Mouse (Mus musculus): ENCODE measurements around the gene Ctc1. TPM values are rescaled to one million over a fixed set of nuclear protein-coding genes. Genes with fewer than 3 reads are reported as not detected.
A peak's percentile ranks its signal among the peaks of the same experiment; 100 is the strongest.

Ctc1 gene
- polyA plus RNA-seq, 1 experiment, result 11.8 TPM

DNA sequence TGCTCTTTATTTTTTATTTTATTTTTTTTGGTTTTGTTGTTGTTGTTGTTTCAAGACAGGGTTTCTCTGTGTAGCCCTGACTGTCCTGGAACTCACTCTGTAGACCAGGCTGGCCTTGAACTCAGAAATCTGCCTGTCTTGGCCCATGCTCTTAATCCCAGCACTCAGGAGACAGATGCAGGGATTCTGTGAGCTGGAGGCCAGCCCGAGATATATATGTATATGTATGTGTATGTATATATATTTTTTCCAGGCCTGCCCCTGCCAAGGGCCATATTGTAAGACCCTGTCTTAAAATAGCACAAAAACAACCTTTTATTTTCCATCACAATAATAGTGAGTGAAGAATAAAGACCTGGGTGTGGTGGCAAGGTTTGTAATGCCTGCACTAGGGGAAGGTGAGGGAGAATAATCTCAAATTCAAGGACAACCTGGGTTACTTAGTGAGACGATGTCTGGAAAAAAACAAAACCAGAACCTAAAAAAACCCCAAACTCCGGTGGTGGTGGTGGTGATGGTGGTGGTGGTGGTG lies 49.7 kb downstream of the Ctc1 start:
- peaks cover 18% of the 10 kb centered on the region for H3K4me1 ChIP-seq (ENCODE audit: control insufficient read depth, insufficient read depth, insufficient read length, low read length)
- H3K27ac ChIP-seq (replicated peaks; ENCODE audit: low read depth, low read length), result no peak overlapping the region
- H3K4me3 ChIP-seq (ENCODE audit: insufficient read depth, low read depth, low read length), result no peak overlapping the region

DNA sequence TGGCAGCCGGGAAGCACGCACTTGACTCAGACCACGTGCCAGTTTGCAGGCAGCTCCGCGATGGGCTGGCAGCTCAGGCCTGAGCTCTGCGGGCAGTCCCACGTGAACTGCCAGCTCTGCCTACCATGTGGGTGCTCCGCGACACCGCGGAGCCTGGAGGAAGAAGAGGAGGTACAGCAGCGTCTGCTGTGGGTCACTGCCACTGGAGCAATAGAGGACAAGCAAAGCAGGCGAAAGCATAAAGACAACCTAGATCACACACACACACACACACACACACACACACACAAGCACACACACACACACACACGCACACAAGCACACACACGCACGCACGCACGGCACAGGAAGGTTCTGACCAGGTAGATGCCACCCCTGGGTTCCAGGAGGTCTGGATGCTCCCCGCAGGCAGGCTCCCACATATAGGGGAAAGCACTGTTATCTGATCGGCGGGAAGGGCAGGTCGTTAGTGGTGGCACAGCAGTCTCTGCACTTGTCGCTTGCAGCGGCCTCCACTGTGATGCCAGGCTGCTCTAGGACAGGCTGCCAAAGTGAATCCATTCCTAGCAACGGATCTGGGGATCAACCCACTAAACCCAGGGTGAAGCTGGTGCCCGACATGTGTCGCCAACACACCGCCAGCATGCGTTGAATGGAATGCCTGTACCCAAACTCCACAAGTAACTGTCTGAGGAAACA lies 50.6 kb downstream of the Ctc1 start:
- peaks cover 10% of the 10 kb centered on the region for H3K4me1 ChIP-seq (ENCODE audit: control insufficient read depth, insufficient read depth, insufficient read length, low read length)
- H3K27ac ChIP-seq (replicated peaks; ENCODE audit: low read depth, low read length), result no peak overlapping the region
- peak overlapping the region; percentile 38 for H3K4me3 ChIP-seq (ENCODE audit: insufficient read depth, low read depth, low read length)

DNA sequence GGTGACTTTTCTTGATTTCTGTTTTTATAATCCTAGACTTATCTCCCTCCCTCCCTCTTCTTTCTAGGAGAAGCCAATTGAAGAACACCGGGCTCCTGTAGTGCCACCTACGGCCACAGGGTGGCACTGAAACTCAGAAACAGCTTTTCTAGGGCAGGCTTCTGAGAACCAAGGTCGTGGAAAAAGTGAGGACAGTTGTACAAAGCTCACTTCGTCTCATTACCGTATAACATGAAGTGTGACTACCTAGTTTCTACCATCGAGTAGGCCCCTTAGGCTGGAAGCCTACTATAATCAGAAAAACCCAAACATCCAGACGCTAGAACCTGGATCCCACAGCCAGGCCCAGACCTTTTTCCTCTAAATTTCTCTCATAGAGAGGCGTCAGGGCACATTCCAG lies 51.2 kb downstream of the Ctc1 start:
- Histone ChIP-seq H3K27ac (replicated peaks; ENCODE audit: low read depth, low read length) (peak overlapping the region; percentile 32; the same call in 1 of the 2 replicates), H3K4me3 (ENCODE audit: insufficient read depth, low read depth, low read length) (peak overlapping the region; percentile 38; the same call in 1 of the 2 replicates), H3K4me1 (ENCODE audit: control insufficient read depth, insufficient read depth, insufficient read length, low read length) (peaks cover 9% of the 10 kb centered on the region; the same call in 1 of the 2 replicates)

DNA sequence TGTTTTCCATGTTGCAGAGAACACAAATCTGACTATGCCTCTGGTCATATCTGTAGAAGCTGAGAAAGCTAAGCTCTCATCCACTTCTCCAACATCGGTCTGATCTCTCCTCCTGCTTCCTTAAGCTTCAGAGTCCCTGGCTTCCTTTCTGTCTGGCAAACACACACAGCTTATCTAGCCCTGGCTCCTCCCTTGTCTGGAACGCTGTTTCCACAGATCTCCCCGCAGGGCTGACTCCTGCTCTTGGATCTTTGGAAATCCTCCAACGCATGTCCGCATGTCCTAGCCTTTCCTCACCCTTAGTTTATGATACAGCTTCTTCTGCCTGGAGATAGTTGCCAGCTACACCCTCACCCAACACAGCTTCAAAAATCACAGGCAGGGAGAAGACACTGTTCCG lies 51.9 kb downstream of the Ctc1 start:
- Histone ChIP-seq H3K27ac (replicated peaks; ENCODE audit: low read depth, low read length) (no peak overlapping the region), H3K4me3 (ENCODE audit: insufficient read depth, low read depth, low read length) (no peak overlapping the region), H3K4me1 (ENCODE audit: control insufficient read depth, insufficient read depth, insufficient read length, low read length) (peaks cover 9% of the 10 kb centered on the region; the same call in 1 of the 2 replicates)

- Histone ChIP-seq H3K27ac (replicated peaks; ENCODE audit: low read depth, low read length) (peak overlapping the region; percentile 79), H3K4me3 (ENCODE audit: insufficient read depth, low read depth, low read length) (peak overlapping the region; percentile 81), H3K4me1 (ENCODE audit: control insufficient read depth, insufficient read depth, insufficient read length, low read length) (peaks cover 5% of the 10 kb centered on the region; the same call in 1 of the 2 replicates)
Observed at GRCm38 (mm10) chr11:69070093-69070492, 54.4 kb downstream of the Ctc1 start.

GRCm38 (mm10) chr11:69070590-69071222 lies 55.0 kb downstream of the Ctc1 start, which contains the start of gene Tmem107:
Tmem107 (plus strand) TSS chr11:69070806.
- H3K4me3 ChIP-seq (ENCODE audit: insufficient read depth, low read depth, low read length), result peak within 1 kb of the TSS; percentile 81
- peak within 1 kb of the TSS; percentile 79 for H3K27ac ChIP-seq (replicated peaks; ENCODE audit: low read depth, low read length)
- H3K4me1 ChIP-seq (ENCODE audit: control insufficient read depth, insufficient read depth, insufficient read length, low read length), result peaks cover 5% of the 10 kb centered on the region; the same call in 1 of the 2 replicates

DNA sequence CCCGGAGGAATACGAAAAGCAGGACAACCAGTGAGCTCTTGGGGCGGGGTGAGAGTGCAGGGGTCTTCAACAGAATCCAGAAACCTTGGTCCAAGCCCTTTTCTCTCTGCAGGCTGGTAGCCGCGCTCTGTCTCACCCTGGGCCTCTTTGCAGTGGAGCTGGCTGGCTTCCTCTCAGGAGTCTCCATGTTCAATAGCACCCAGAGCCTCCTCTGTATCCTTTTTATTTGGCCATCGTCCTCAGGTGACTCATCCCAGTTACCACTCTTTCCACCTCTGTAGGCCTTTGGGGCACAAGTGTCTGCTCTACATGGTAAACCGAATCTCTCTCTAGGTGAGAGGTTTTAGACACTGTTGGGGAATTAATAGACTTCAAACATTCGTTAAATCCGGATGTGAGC lies 55.6 kb downstream of the Ctc1 start:
- Histone ChIP-seq H3K4me1 (ENCODE audit: control insufficient read depth, insufficient read depth, insufficient read length, low read length) (peaks cover 2% of the 10 kb centered on the region; the same call in 1 of the 2 replicates), H3K4me3 (ENCODE audit: insufficient read depth, low read depth, low read length) (peak overlapping the region; percentile 81), H3K27ac (replicated peaks; ENCODE audit: low read depth, low read length) (no peak overlapping the region; the same call in 1 of the 2 replicates)

- no peak overlapping the region for H3K27ac ChIP-seq (replicated peaks; ENCODE audit: low read depth, low read length)
- no peak overlapping the region; the same call in 1 of the 2 replicates for H3K4me3 ChIP-seq (ENCODE audit: insufficient read depth, low read depth, low read length)
- H3K4me1 ChIP-seq (ENCODE audit: control insufficient read depth, insufficient read depth, insufficient read length, low read length), result no peaks in the 10 kb centered on the region
Observed at GRCm38 (mm10) chr11:69072234-69072633, 56.5 kb downstream of the Ctc1 start.

- Histone ChIP-seq H3K27ac (replicated peaks; ENCODE audit: low read depth, low read length) (no peak overlapping the region), H3K4me3 (ENCODE audit: insufficient read depth, low read depth, low read length) (peak overlapping the region; percentile 11), H3K4me1 (ENCODE audit: control insufficient read depth, insufficient read depth, insufficient read length, low read length) (no peaks in the 10 kb centered on the region)
Observed at GRCm38 (mm10) chr11:69072666-69073064, 57.0 kb downstream of the Ctc1 start.

DNA sequence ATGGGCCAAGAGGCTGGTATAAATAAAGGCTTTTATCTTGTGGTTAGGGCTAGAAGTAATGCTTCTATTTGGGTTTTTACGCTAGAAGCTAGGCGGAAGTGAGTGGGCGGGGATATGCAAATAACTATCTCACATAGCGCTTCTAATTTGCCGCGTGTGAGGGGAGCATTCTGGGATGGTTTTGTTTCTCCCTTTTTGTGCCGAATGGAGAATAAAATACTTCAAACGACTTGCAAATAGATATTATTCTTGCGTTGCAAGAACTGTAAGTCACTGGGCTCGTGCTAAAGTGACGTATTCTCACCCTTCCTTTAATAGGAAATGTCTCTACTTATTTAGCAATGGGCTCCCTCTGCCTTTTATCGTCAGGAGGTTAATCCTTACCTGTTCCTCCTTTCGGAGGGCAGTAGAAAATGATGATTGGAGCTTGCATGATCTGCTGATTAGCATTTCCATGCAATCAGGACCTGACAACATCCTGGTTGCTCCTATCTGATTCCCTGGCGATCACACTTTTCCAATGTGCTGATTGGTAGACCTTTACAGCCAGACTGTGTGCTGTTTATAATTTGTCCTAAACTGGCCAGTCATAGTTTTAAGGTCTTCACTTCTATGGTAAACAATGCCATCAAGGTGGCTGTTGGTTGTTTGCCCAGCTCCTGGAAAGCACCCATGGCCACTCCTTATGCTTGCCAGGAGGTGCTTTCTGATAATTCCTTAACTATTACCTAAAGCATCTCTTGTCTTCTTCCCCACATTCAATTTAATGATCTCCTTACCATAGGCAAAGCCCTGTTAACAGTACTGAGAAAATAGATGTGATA lies 57.6 kb downstream of the Ctc1 start:
- Histone ChIP-seq H3K27ac (replicated peaks; ENCODE audit: low read depth, low read length) (peak overlapping the region; percentile 95), H3K4me3 (ENCODE audit: insufficient read depth, low read depth, low read length) (peak overlapping the region; percentile 31), H3K4me1 (ENCODE audit: control insufficient read depth, insufficient read depth, insufficient read length, low read length) (no peaks in the 10 kb centered on the region)

DNA sequence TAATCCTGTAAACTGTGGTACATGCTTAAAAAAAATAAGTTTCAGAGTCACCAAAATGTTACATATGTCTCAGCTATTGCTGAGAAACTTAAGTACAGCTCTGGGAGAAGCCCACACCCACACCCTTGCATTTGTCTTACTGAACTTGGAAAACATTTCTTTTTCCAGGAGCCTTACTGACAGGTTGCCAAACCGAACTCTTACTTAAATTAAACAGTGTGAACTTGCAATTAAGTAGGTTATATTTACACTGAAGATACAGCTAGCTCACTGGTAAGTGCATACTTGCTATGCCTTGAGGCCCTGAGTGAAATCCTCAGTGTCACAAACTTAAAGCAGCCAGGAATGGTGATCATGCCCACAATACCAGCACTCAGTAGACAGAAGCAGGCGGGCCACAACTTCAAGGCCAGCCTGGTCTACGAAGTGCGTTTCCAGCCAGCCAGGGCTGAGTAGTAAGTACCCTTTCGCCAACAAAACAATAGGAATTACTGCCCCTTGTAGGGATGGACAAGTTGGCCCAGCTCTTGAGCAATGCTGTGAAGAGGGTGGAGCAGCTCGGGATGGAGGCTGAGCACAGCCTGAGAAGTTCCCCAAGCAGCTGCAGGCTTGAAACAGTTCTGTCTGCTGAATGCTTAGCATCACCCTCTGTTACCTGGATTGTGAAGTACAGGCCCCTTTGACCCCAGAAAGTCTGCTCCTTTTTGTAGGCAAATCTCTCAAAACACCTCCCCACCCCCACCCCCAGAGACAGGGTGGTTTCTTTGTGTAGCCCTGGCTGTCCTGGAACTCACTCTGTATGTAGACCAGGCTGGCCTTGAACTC lies 58.5 kb downstream of the Ctc1 start:
- Histone ChIP-seq H3K4me3 (ENCODE audit: insufficient read depth, low read depth, low read length) (no peak overlapping the region), H3K4me1 (ENCODE audit: control insufficient read depth, insufficient read depth, insufficient read length, low read length) (no peaks in the 10 kb centered on the region), H3K27ac (replicated peaks; ENCODE audit: low read depth, low read length) (peak overlapping the region; percentile 17; the same call in 1 of the 2 replicates)

- Histone ChIP-seq H3K4me1 (ENCODE audit: control insufficient read depth, insufficient read depth, insufficient read length, low read length) (no peaks in the 10 kb centered on the region), H3K4me3 (ENCODE audit: insufficient read depth, low read depth, low read length) (no peak overlapping the region), H3K27ac (replicated peaks; ENCODE audit: low read depth, low read length) (no peak overlapping the region)
Observed at GRCm38 (mm10) chr11:69074776-69075069, 59.0 kb downstream of the Ctc1 start.

DNA sequence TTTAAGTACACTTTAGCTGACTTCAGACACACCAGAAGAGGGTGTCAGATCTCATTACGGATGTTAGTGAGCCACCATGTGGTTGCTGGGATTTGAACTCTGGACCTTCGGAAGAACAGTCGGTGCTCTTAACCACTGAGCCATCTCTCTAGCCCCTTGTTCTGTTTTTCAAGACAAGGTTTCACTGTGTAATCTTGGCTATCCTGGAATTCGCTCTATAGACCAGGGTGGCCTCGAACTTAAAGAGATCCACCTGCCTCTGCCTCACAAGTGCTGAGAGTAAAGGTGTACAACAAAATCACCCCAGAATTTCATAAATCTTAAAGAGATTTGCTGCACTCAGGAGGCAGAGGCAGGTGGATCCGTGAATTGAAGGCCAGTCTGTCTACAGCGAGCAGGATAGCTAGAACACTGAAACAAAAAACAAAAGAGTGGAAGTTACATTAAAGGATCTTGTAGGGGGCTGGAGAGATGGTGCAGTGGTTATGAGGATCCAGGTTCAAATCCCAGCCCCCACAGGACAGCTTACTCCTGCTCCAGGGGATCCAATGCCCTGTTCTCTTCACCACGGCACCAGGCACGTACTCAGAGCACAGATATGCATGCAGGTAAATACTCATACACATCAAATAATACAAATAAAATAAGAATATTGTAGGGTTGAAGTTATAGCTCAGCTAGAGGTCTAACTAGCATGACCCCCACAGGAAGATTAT lies 60.2 kb downstream of the Ctc1 start:
- Histone ChIP-seq H3K4me3 (ENCODE audit: insufficient read depth, low read depth, low read length) (no peak overlapping the region), H3K27ac (replicated peaks; ENCODE audit: low read depth, low read length) (no peak overlapping the region)

GRCm38 (mm10) chr11:69076572-69076971 lies 60.9 kb downstream of the Ctc1 start:
- Histone ChIP-seq H3K4me1 (ENCODE audit: control insufficient read depth, insufficient read depth, insufficient read length, low read length) (no peaks in the 10 kb centered on the region), H3K27ac (replicated peaks; ENCODE audit: low read depth, low read length) (no peak overlapping the region), H3K4me3 (ENCODE audit: insufficient read depth, low read depth, low read length) (no peak overlapping the region)

More for the DNA sequence above, 60.2 kb downstream of the Ctc1 start:
- H3K4me1 ChIP-seq (ENCODE audit: control insufficient read depth, insufficient read depth, insufficient read length, low read length), result no peaks in the 10 kb centered on the region

Data from brown adipose tissue, adult 24 weeks (tissue).